ENCODE assay signal across 12 mouse cellular contexts in genomic region chr9:9188167-9188566, GRCm38 (mm10). TPM values are rescaled to one million over a fixed set of nuclear protein-coding genes. Genes with fewer than 3 reads are reported as not detected.
"Had no signal": no experiment of that assay in that cellular context is flagged by ENCODE, and none has a peak within 500 bp of the region (broad histone marks: within the 10 kb centered on the region; RNA-seq: fewer than 3 reads in every experiment).

No protein-coding gene starts in this region.

- DNase-seq: kidney, adult 18-20 months; kidney, postnatal 25 days; liver, embryonic 13.5 days; lung, adult 18-20 months; right cerebral cortex, adult 18-20 months; right cerebral cortex, postnatal 25 days; thymus, adult 2 months; thymus, postnatal 25 days had no signal

- H3K9me3 ChIP-seq: limb, embryonic 15.5 days; liver, embryonic 13.5 days; midbrain, embryonic 13.5 days had no signal

- H3K9ac ChIP-seq: limb, embryonic 15.5 days; liver, embryonic 13.5 days; midbrain, embryonic 13.5 days had no signal

- H3K36me3 ChIP-seq: limb, embryonic 15.5 days; liver, embryonic 13.5 days; midbrain, embryonic 13.5 days had no signal

- H3K4me2 ChIP-seq: limb, embryonic 15.5 days; liver, embryonic 13.5 days; midbrain, embryonic 13.5 days had no signal

- H3K27ac ChIP-seq: left cerebral cortex, adult 2 months; limb, embryonic 15.5 days; liver, embryonic 13.5 days; midbrain, embryonic 13.5 days had no signal

- H3K4me3 ChIP-seq: left cerebral cortex, adult 2 months; limb, embryonic 15.5 days; liver, embryonic 13.5 days; midbrain, embryonic 13.5 days had no signal

- ATAC-seq: midbrain, embryonic 13.5 days had no signal

- H3K27me3 ChIP-seq: limb, embryonic 15.5 days; liver, embryonic 13.5 days; midbrain, embryonic 13.5 days had no signal

- H3K4me1 ChIP-seq: limb, embryonic 15.5 days; liver, embryonic 13.5 days; midbrain, embryonic 13.5 days had no signal

RNA-seq across cellular contexts. Expression of gene Arhgap42, which starts 50.7 kb away (rescaled TPM):
- total RNA-seq: megakaryocyte-erythroid progenitor cell, adult 5-6 weeks had no signal
